In the genomic region with DNA sequence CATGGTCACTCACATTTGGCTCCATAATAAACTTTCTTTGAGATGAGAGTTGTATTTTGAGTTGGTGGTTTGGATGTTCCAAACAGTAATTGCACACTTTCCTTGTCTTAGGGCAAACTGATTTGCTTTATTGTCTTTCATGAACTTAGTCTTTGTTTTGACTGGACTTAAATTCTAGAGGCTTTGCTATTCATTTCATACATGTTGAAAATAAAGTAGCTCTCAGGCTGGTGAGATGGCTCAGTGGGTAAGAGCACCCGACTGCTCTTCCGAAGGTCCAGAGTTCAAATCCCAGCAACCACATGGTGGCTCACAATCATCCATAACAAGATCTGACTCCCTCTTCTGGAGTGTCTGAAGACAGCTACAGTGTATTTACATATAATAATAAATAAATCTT, we compare ENCODE assay signal across 13 mouse cellular contexts. TPM values are rescaled to one million over a fixed set of nuclear protein-coding genes. Genes with fewer than 3 reads are reported as not detected.
"Had no signal": no experiment of that assay in that cellular context is flagged by ENCODE, and none has a peak within 500 bp of the region (broad histone marks: within the 10 kb centered on the region; RNA-seq: fewer than 3 reads in every experiment).

No protein-coding gene starts in this region.

RNA-seq across cellular contexts. Expression of a gene that starts 27.6 kb away (rescaled TPM):
- total RNA-seq: neutrophil, adult 5-6 weeks had no signal
- polyA plus RNA-seq: neural tube, embryonic 13.5 days; neural tube, embryonic 14.5 days; neural tube, embryonic 15.5 days; small intestine, adult 2 months; spleen, adult 2 months; stomach, embryonic 14.5 days; stomach, embryonic 16.5 days; stomach, postnatal 0 days; thymus, adult 2 months; thymus, postnatal 0 days; urinary bladder, adult 2 months had no signal

RNA-seq across cellular contexts. Expression of a gene that starts 41.8 kb away (rescaled TPM):
- total RNA-seq: neutrophil, adult 5-6 weeks had no signal
- polyA plus RNA-seq: spleen, adult 2 months; testis, adult 2 months had no signal

RNA-seq across cellular contexts. Expression of a gene that starts 49.6 kb away (rescaled TPM):
- total RNA-seq: neutrophil, adult 5-6 weeks had no signal
